Mouse (Mus musculus) C3H10T1/2 (cell line): ENCODE results near the gene LTO1. TPM values are rescaled to one million over a fixed set of nuclear protein-coding genes. Genes with fewer than 3 reads are reported as not detected.

Experiments used
- polyA plus RNA-seq, 2 experiments: library from polyadenylated mRNA; unstranded; fragments of >200 nt; fragmentation: generic; extraction: Trizol; gene quantifications; one replicate each; pipeline ENCODE4 v1.2.1; 2012; ENCODE audit warnings: missing spikeins in 2 of 2

LTO1 gene
- 10 to 100 TPM; 19.2 to 24.0 TPM for polyA plus RNA-seq

GRCm38 (mm10) chr7:144914948-144915750 is at the start of gene LTO1:
Gene LTO1 (plus strand): TSS chr7:144915100.

DNA sequence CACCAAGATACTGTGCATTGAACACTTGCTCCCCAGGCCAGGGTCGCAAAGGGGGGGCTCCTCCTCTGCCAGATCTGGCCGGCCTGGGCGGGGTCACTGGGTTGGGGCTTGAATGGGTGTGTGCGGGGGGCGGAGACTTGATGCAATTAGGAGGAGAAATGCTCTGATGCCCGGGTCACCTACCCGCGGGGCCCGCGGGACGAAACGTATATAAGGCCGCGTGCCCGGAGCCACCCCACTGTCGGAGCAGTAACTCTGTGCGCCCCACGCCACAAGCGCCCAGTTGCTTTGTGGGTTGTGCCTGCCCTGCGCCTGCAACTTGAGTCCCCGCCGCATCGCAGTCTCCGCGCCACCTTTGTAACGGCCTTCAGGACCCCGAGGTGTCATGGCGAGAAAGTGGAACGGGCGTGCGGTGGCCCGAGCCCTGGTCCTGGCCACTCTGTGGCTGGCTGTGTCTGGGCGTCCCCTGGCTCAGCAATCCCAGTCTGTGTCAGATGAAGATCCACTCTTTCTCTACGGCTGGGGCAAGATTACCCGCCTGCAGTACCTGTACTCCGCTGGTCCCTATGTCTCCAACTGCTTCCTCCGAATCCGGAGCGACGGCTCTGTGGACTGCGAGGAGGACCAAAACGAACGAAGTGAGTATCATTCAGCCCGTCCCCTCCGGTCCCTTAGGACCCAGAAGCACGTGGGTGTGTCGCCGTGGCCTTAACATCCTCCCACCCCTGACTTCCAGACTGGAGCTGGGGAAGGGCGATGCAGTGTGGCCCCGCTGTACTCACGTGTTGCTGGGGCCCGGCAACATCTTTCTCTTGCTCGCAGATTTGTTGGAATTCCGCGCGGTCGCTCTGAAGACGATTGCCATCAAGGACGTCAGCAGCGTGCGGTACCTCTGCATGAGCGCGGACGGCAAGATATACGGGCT is 18.3 kb upstream of the LTO1 start, which contains the start of gene Fgf15:
Gene Fgf15 (plus strand): TSS at position 238 of the 925 bp plus-strand sequence.

GRCm38 (mm10) chr7:144939344-144940002 is 24.6 kb downstream of the LTO1 start, which contains the start of gene Ccnd1:
Gene Ccnd1 (minus strand): TSS chr7:144939925.

Other genes with a start within 250 kb of the LTO1 start
- gene Ano1, start 163.1 kb upstream of the LTO1 start, polyA plus RNA-seq = 1 to 10 TPM; 1.4 to 3.5 TPM
- gene Fgf3, start 77.0 kb upstream of the LTO1 start, polyA plus RNA-seq = not detected
- not detected for gene Fgf4, start 67.7 kb upstream of the LTO1 start, polyA plus RNA-seq
- under 1 TPM; 0.02 to 0.11 TPM for gene Fgf15, start 18.6 kb upstream of the LTO1 start, polyA plus RNA-seq
- 100 to 1,000 TPM in 1 of 2 experiments, 10 to 100 TPM in 1; 69.3 to 114 TPM for gene Ccnd1, start 24.8 kb downstream of the LTO1 start, polyA plus RNA-seq